Mouse (Mus musculus) megakaryocyte, embryonic 14.5 days (primary cell): ENCODE data around the gene Ccdc134. TPM values are rescaled to one million over a fixed set of nuclear protein-coding genes. Genes with fewer than 3 reads are reported as not detected.
"Not testable (repeated sequence)": the region's sequence is repeated elsewhere in the genome, so short reads cannot be mapped to it uniquely, and the experiment has no call there.

Experiments
- H3K27me3 ChIP-seq: replicated peaks from 2 replicates; pipeline ENCODE3; 2012; ENCODE audit warnings: inconsistent platforms
- H3K36me3 ChIP-seq: replicated peaks from 2 replicates; pipeline ENCODE3; 2012; ENCODE audit warnings: low read length, inconsistent platforms, mixed read lengths
- H3K4me1 ChIP-seq: 2 replicates; pipeline ENCODE4 v1.6.1; 2012; ENCODE audit warnings: inconsistent platforms
- H3K4me3 ChIP-seq: replicated peaks from 2 replicates; pipeline ENCODE3; 2012; ENCODE audit warnings: moderate library complexity, mild to moderate bottlenecking, inconsistent platforms
- H3K9me3 ChIP-seq: 2 replicates; pipeline ENCODE4 v1.6.1; 2012; ENCODE audit warnings: inconsistent platforms
- FLI1 ChIP-seq: IDR thresholded peaks from 2 replicates; pipeline ENCODE4 v1.6.1; 2012; ENCODE audit warnings: low read length, inconsistent platforms, mixed read lengths
- GATA1 ChIP-seq: IDR thresholded peaks from 3 replicates; pipeline ENCODE4 v1.6.1; 2012; ENCODE audit warnings: mixed read lengths, low read length, inconsistent platforms, borderline replicate concordance
- polyA plus RNA-seq: library from polyadenylated mRNA; stranded (reverse); fragments of >175 nt; gene quantifications from 2 replicates; pipeline ENCODE4 v1.2.3, GENCODE M21; 2012; ENCODE audit warnings: low replicate concordance; ENCODE audit not compliant: insufficient read depth

Ccdc134 gene
- 4.1 and 35.3 TPM in 2 replicates for polyA plus RNA-seq

GRCm38 (mm10) chr15:82127426-82128374 lies at the start of gene Ccdc134:
Ccdc134 (plus strand) TSS chr15:82127922.
- H3K4me3 ChIP-seq = peak within 1 kb of the TSS; percentile 95
- H3K36me3 ChIP-seq = peaks cover 24% of the 10 kb centered on the region
- H3K27me3 ChIP-seq = peaks cover 10% of the 10 kb centered on the region
- TF ChIP-seq FLI1 (peak; percentile 46; the same call in 1 of the 2 replicates), GATA1 (no peak)
- H3K4me1 ChIP-seq = peaks cover 70% of the 10 kb centered on the region
- H3K9me3 ChIP-seq = no peaks in the 10 kb centered on the region

- peaks cover 50% of the 10 kb centered on the region for H3K27me3 ChIP-seq
- no peaks in the 10 kb centered on the region for H3K4me1 ChIP-seq
- no peak overlapping the region for H3K4me3 ChIP-seq
- TF ChIP-seq FLI1 = no peak
- TF ChIP-seq GATA1 = no peak
- H3K36me3 ChIP-seq = no peaks in the 10 kb centered on the region
- no peaks in the 10 kb centered on the region for H3K9me3 ChIP-seq
Measured at GRCm38 (mm10) chr15:82079883-82080282, 47.8 kb upstream of the Ccdc134 start.

GRCm38 (mm10) chr15:82081161-82081560 lies 46.6 kb upstream of the Ccdc134 start:
- Histone ChIP-seq H3K36me3 (no peaks in the 10 kb centered on the region), H3K4me1 (no peaks in the 10 kb centered on the region), H3K4me3 (no peak overlapping the region), H3K9me3 (no peaks in the 10 kb centered on the region), H3K27me3 (peaks cover 56% of the 10 kb centered on the region)
- no peak for TF ChIP-seq GATA1
- TF ChIP-seq FLI1 = no peak

- TF ChIP-seq GATA1 (no peak), FLI1 (no peak)
- Histone ChIP-seq H3K4me1 (peaks cover 4% of the 10 kb centered on the region), H3K27me3 (peaks cover 70% of the 10 kb centered on the region), H3K36me3 (no peaks in the 10 kb centered on the region), H3K4me3 (no peak overlapping the region), H3K9me3 (no peaks in the 10 kb centered on the region)
Measured at GRCm38 (mm10) chr15:82085606-82086005, 42.1 kb upstream of the Ccdc134 start.

GRCm38 (mm10) chr15:82086131-82086530 lies 41.6 kb upstream of the Ccdc134 start:
- H3K36me3 ChIP-seq = no peaks in the 10 kb centered on the region
- H3K27me3 ChIP-seq = peaks cover 69% of the 10 kb centered on the region
- no peak overlapping the region for H3K4me3 ChIP-seq
- no peaks in the 10 kb centered on the region for H3K9me3 ChIP-seq
- TF ChIP-seq GATA1 (no peak), FLI1 (no peak)
- peaks cover 4% of the 10 kb centered on the region for H3K4me1 ChIP-seq

GRCm38 (mm10) chr15:82087266-82087665 lies 40.5 kb upstream of the Ccdc134 start:
- H3K9me3 ChIP-seq = no peaks in the 10 kb centered on the region
- H3K36me3 ChIP-seq = no peaks in the 10 kb centered on the region
- H3K4me3 ChIP-seq = no peak overlapping the region
- TF ChIP-seq GATA1 (no peak), FLI1 (no peak)
- H3K4me1 ChIP-seq = peaks cover 4% of the 10 kb centered on the region
- peaks cover 69% of the 10 kb centered on the region for H3K27me3 ChIP-seq

- peaks cover 53% of the 10 kb centered on the region for H3K27me3 ChIP-seq
- peaks cover 4% of the 10 kb centered on the region for H3K4me1 ChIP-seq
- H3K9me3 ChIP-seq = peaks cover 11% of the 10 kb centered on the region
- TF ChIP-seq FLI1 = no peak
- no peak for TF ChIP-seq GATA1
- H3K4me3 ChIP-seq = no peak overlapping the region
- no peaks in the 10 kb centered on the region for H3K36me3 ChIP-seq
Measured at GRCm38 (mm10) chr15:82091061-82091460, 36.7 kb upstream of the Ccdc134 start.

GRCm38 (mm10) chr15:82106953-82107555 lies 20.7 kb upstream of the Ccdc134 start:
- Histone ChIP-seq H3K27me3 (peaks cover 64% of the 10 kb centered on the region), H3K4me3 (peak overlapping the region; percentile 90), H3K9me3 (no peaks in the 10 kb centered on the region), H3K4me1 (peaks cover 19% of the 10 kb centered on the region), H3K36me3 (no peaks in the 10 kb centered on the region)
- no peak for TF ChIP-seq FLI1
- TF ChIP-seq GATA1 = no peak

GRCm38 (mm10) chr15:82120544-82120943 lies 7.2 kb upstream of the Ccdc134 start:
- Histone ChIP-seq H3K36me3 (no peaks in the 10 kb centered on the region), H3K4me1 (peaks cover 21% of the 10 kb centered on the region), H3K9me3 (no peaks in the 10 kb centered on the region), H3K27me3 (peaks cover 29% of the 10 kb centered on the region), H3K4me3 (no peak overlapping the region)
- TF ChIP-seq GATA1 (no peak), FLI1 (no peak)

GRCm38 (mm10) chr15:82126690-82127089 lies 1.0 kb upstream of the Ccdc134 start:
- Histone ChIP-seq H3K36me3 (peaks cover 14% of the 10 kb centered on the region), H3K27me3 (peaks cover 12% of the 10 kb centered on the region), H3K4me1 (peaks cover 65% of the 10 kb centered on the region), H3K4me3 (peak overlapping the region; percentile 18)
- not testable (repeated sequence) for H3K9me3 ChIP-seq
